Mouse (Mus musculus) heart, postnatal 0 days (tissue): ENCODE data around the gene Epha3. TPM values are rescaled to one million over a fixed set of nuclear protein-coding genes. Genes with fewer than 3 reads are reported as not detected.

Experiments used
- ATAC-seq: fragments of 200-750 bp; cut with Nextera tagmentation; 2 replicates; pipeline ENCODE4 v1.8.0; 2017; ENCODE audit warnings: low read depth, moderate number of reproducible peaks, moderate library complexity; ENCODE audit not compliant: insufficient read depth
- DNase-seq: peaks from one replicate; pipeline ENCODE4 v3.0.0-alpha.2; 2016; ENCODE audit warnings: low spot score
- H3K27ac ChIP-seq: fragments of 300-500 bp; sonication (generic); 2 replicates; pipeline ENCODE4 v1.5.1; 2014; ENCODE audit warnings: low read depth, mild to moderate bottlenecking
- H3K27me3 ChIP-seq: fragments of 300-500 bp; sonication (generic); 2 replicates; pipeline ENCODE4 v1.6.1; 2014; ENCODE audit warnings: low read length, mixed read lengths; ENCODE audit not compliant: control insufficient read depth, insufficient read depth
- H3K36me3 ChIP-seq: fragments of 300-500 bp; sonication (generic); replicated peaks from 2 replicates; pipeline ENCODE4 v1.6.1; 2014; ENCODE audit warnings: low read length, mixed read lengths; ENCODE audit not compliant: control insufficient read depth, insufficient read depth
- H3K4me1 ChIP-seq: fragments of 300-500 bp; sonication (generic); 2 replicates; pipeline ENCODE4 v1.6.1; 2014; ENCODE audit warnings: antibody characterized with exemption; ENCODE audit not compliant: control insufficient read depth, insufficient read depth
- H3K4me2 ChIP-seq: fragments of 300-500 bp; sonication (generic); 2 replicates; pipeline ENCODE4 v1.6.1; 2014; ENCODE audit warnings: low read depth, mild to moderate bottlenecking, low read length, moderate library complexity
- H3K4me3 ChIP-seq: fragments of 300-500 bp; sonication (generic); 2 replicates; pipeline ENCODE4 v1.5.1; 2014; ENCODE audit warnings: low read depth, low read length
- H3K9ac ChIP-seq: fragments of 300-500 bp; sonication (generic); replicated peaks from 2 replicates; pipeline ENCODE4 v1.6.1; 2014; ENCODE audit warnings: low read depth, low read length, mixed read lengths
- H3K9me3 ChIP-seq: fragments of 300-500 bp; sonication (generic); replicated peaks from 2 replicates; pipeline ENCODE4 v1.6.1; 2016; ENCODE audit warnings: low read length; ENCODE audit not compliant: control insufficient read depth
- CTCF ChIP-seq: IDR thresholded peaks from 2 replicates; pipeline ENCODE4 v1.5.1; 2016; ENCODE audit warnings: antibody characterized with exemption, control low read depth, low read depth
- EP300 ChIP-seq: IDR thresholded peaks from 2 replicates; pipeline ENCODE4 v1.6.1; 2016; ENCODE audit warnings: antibody characterized with exemption, low read depth
- WGBS: fragments of 180-500 bp; shearing (Covaris S2); extraction: QIAGEN DNeasy Blood & Tissue Kit; methylation state at CpG from one replicate; pipeline ENCODE4 v1.1.7; 2014; 5-methylcytosine and 5-hydroxymethylcytosine counted together
- polyA plus RNA-seq: library from polyadenylated mRNA; unstranded; fragments of >200 nt; fragmentation: Nextera tagmentation; extraction: Ambion mirVana; gene quantifications from 2 replicates; pipeline ENCODE4 v1.2.1, GENCODE M21; 2015
- total RNA-seq: library from RNA; depleted of rRNA; stranded (reverse); fragments of >200 nt; gene quantifications from 2 replicates; pipeline ENCODE4 v1.2.3, GENCODE M21; 2014; ENCODE audit warnings: low replicate concordance

Gene Epha3
- total and polyA plus RNA-seq, 2 experiments from 2014 or later: 1.8 to 3.4 TPM

GRCm38 (mm10) chr16:63806025-63806424 lies 58.0 kb downstream of the Epha3 start:
- WGBS: 92% methylated on average over 3 of the region's 3 CpGs
- Histone ChIP-seq H3K9ac (no peak overlapping the region), H3K36me3 (no peaks in the 10 kb centered on the region), H3K4me1 (no peaks in the 10 kb centered on the region), H3K9me3 (no peaks in the 10 kb centered on the region), H3K4me3 (no peak overlapping the region), H3K4me2 (no peak overlapping the region), H3K27ac (no peak overlapping the region), H3K27me3 (no peaks in the 10 kb centered on the region)
- TF ChIP-seq CTCF (no peak), EP300 (no peak)
- DNase-seq: no peak
- no peak for ATAC-seq

- H3K9me3 ChIP-seq: no peaks in the 10 kb centered on the region
- H3K4me3 ChIP-seq: no peak overlapping the region
- no peak overlapping the region for H3K4me2 ChIP-seq
- H3K9ac ChIP-seq: no peak overlapping the region
- no peaks in the 10 kb centered on the region for H3K36me3 ChIP-seq
- H3K27me3 ChIP-seq: no peaks in the 10 kb centered on the region
- TF ChIP-seq CTCF: no peak
- TF ChIP-seq EP300: no peak
- H3K4me1 ChIP-seq: no peaks in the 10 kb centered on the region
- DNase-seq (no peak), ATAC-seq (no peak)
- WGBS: 63% methylated on average over 3 of the region's 3 CpGs
- H3K27ac ChIP-seq: no peak overlapping the region
These were observed 62.5 kb downstream of the Epha3 start for GRCm38 (mm10) chr16:63801436-63801835.

GRCm38 (mm10) chr16:63798341-63798740 lies 65.6 kb downstream of the Epha3 start:
- WGBS: 79% methylated on average over 2 of the region's 2 CpGs
- no peaks in the 10 kb centered on the region for H3K4me1 ChIP-seq

DNA sequence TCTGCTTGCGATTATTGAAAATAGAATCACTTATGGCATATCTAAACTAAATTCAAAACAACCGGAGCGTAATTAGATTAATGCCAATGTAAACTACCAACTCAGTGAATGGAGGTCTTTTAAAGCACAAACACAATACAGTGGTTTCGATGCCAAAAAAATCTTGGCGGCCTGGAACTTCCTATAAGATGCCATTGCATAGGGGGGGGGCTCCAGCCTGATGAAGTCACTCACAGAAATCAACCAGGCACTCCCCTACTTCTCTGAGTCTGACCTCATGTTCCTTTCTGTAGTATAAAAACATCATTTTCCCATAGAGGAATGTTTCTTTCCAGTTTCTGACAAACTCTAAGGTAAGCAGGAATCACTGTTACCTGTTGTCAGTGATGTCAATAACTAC lies 69.7 kb downstream of the Epha3 start:
- H3K9me3 ChIP-seq: no peaks in the 10 kb centered on the region
- no peak overlapping the region for H3K9ac ChIP-seq
- H3K4me1 ChIP-seq: peaks cover 5% of the 10 kb centered on the region; the same call in 1 of the 2 replicates
- 63% methylated on average over 5 of the region's 5 CpGs for WGBS
- peak overlapping the region; percentile 26; the same call in 1 of the 2 replicates for H3K27ac ChIP-seq
- H3K27me3 ChIP-seq: no peaks in the 10 kb centered on the region
- no peak overlapping the region for H3K4me3 ChIP-seq
- H3K4me2 ChIP-seq: 0 out of 2 replicates have a peak overlapping the region, but pooled peaks have one; percentile 6
- ATAC-seq (no peak), DNase-seq (no peak)
- no peaks in the 10 kb centered on the region for H3K36me3 ChIP-seq
- TF ChIP-seq CTCF (no peak), EP300 (no peak)

More at GRCm38 (mm10) chr16:63798341-63798740, 65.6 kb downstream of the Epha3 start:
- H3K27ac ChIP-seq: no peak overlapping the region
- H3K4me2 ChIP-seq: no peak overlapping the region
- no peak for TF ChIP-seq CTCF
- TF ChIP-seq EP300: no peak
- H3K9me3 ChIP-seq: no peaks in the 10 kb centered on the region
- no peak overlapping the region for H3K4me3 ChIP-seq
- no peak for DNase-seq
- H3K36me3 ChIP-seq: no peaks in the 10 kb centered on the region
- ATAC-seq: no peak
- H3K9ac ChIP-seq: no peak overlapping the region
- H3K27me3 ChIP-seq: no peaks in the 10 kb centered on the region

GRCm38 (mm10) chr16:63793805-63794204 lies 70.2 kb downstream of the Epha3 start:
- peak overlapping the region; percentile 26 for H3K27ac ChIP-seq
- ATAC-seq (no peak), DNase-seq (no peak)
- H3K9ac ChIP-seq: no peak overlapping the region
- H3K27me3 ChIP-seq: no peaks in the 10 kb centered on the region
- H3K4me1 ChIP-seq: peaks cover 5% of the 10 kb centered on the region; the same call in 1 of the 2 replicates
- 46% methylated on average over 1 of the region's 1 CpGs for WGBS
- TF ChIP-seq CTCF: no peak
- TF ChIP-seq EP300: no peak
- H3K4me3 ChIP-seq: no peak overlapping the region
- 0 out of 2 replicates have a peak overlapping the region, but pooled peaks have one; percentile 6 for H3K4me2 ChIP-seq
- H3K9me3 ChIP-seq: no peaks in the 10 kb centered on the region
- no peaks in the 10 kb centered on the region for H3K36me3 ChIP-seq

GRCm38 (mm10) chr16:63792084-63792483 lies 71.9 kb downstream of the Epha3 start:
- H3K27ac ChIP-seq: no peak overlapping the region
- no peak overlapping the region for H3K9ac ChIP-seq
- WGBS: 18% methylated on average over 2 of the region's 2 CpGs
- H3K4me1 ChIP-seq: peaks cover 5% of the 10 kb centered on the region; the same call in 1 of the 2 replicates
- H3K27me3 ChIP-seq: no peaks in the 10 kb centered on the region
- TF ChIP-seq EP300 (no peak), CTCF (no peak)
- H3K9me3 ChIP-seq: no peaks in the 10 kb centered on the region
- H3K4me2 ChIP-seq: peak overlapping the region; percentile 30; the same call in 1 of the 2 replicates
- peak; percentile 54 for DNase-seq
- no peaks in the 10 kb centered on the region for H3K36me3 ChIP-seq
- no peak overlapping the region for H3K4me3 ChIP-seq
- no peak for ATAC-seq
